Mouse (Mus musculus) MEL (cell line): ENCODE measurements at regions not wholly inside any gene's neighbourhood (a gene's known extent, or its start where the extent isn't known, plus 50 kb on each side); places are given as distances from the start of the nearest gene placed in this dataset.

Experiments used
- DNase-seq: peaks from one replicate; pipeline ENCODE4 v3.0.0; 2011; ENCODE audit warnings: low read depth, low spot score
- H3K27ac ChIP-seq: 2 replicates; pipeline ENCODE4 v1.5.1; 2012; ENCODE audit warnings: low read depth, mild to moderate bottlenecking, control low read depth, low read length, moderate library complexity; ENCODE audit not compliant: control insufficient read depth
- H3K27me3 ChIP-seq, 2 experiments: fragments of 150-350 bp in 1 of 2; sonication (generic) in 1 of 2; 2 replicates each; pipeline ENCODE4 v1.6.1; 2012; ENCODE audit warnings: low read length in 2 of 2, mild to moderate bottlenecking in 2 of 2, improper control_type of control experiment in 1 of 2, moderate library complexity in 1 of 2; ENCODE audit not compliant: insufficient read depth in 2 of 2, control insufficient read depth in 1 of 2
- H3K36me3 ChIP-seq, 2 experiments: 2 replicates each; pipeline ENCODE4 v1.6.1; 2012 to 2014; ENCODE audit warnings: low read length in 2 of 2, improper control_type of control experiment in 1 of 2, inconsistent platforms in 1 of 2, mild to moderate bottlenecking in 1 of 2; ENCODE audit not compliant: insufficient read depth in 2 of 2, control insufficient read depth in 1 of 2
- H3K4me1 ChIP-seq, 2 experiments: fragments of 150-350 bp in 1 of 2; sonication (generic) in 1 of 2; 2 replicates each; pipeline ENCODE4 v1.6.1; 2012; ENCODE audit warnings: low read length in 2 of 2, improper control_type of control experiment in 1 of 2, mild to moderate bottlenecking in 1 of 2; ENCODE audit not compliant: insufficient read depth in 2 of 2, control insufficient read depth in 1 of 2
- H3K4me3 ChIP-seq, 2 experiments: fragments of 150-350 bp in 1 of 2; sonication (generic) in 1 of 2; 2 replicates each; pipeline ENCODE4 v1.5.1; 2012; ENCODE audit warnings: low read depth in 2 of 2, low read length in 2 of 2, mild to moderate bottlenecking in 2 of 2, moderate library complexity in 2 of 2, control low read depth in 1 of 2, improper control_type of control experiment in 1 of 2; ENCODE audit not compliant: control insufficient read depth in 1 of 2, insufficient read depth in 1 of 2
- H3K79me2 ChIP-seq: 2 replicates; pipeline ENCODE4 v1.6.1; 2012; ENCODE audit warnings: mild to moderate bottlenecking, low read length, moderate library complexity; ENCODE audit not compliant: control insufficient read depth, poor library complexity, insufficient read depth
- H3K9ac ChIP-seq: 2 replicates; pipeline ENCODE4 v1.6.1; 2012; ENCODE audit warnings: low read depth, mild to moderate bottlenecking, control low read depth, low read length, moderate library complexity; ENCODE audit not compliant: control insufficient read depth, poor library complexity, severe bottlenecking
- H3K9me3 ChIP-seq: fragments of 150-350 bp; sonication (generic); replicated peaks from 2 replicates; pipeline ENCODE4 v1.6.1; 2012; ENCODE audit warnings: mild to moderate bottlenecking, low read length, improper control_type of control experiment, moderate library complexity; ENCODE audit not compliant: insufficient read depth
- BHLHE40 ChIP-seq: IDR thresholded peaks from 2 replicates; pipeline ENCODE4 v1.6.1; 2012; ENCODE audit warnings: low read depth, mild to moderate bottlenecking, inconsistent platforms, low read length, improper control_type of control experiment, borderline replicate concordance
- EP300 ChIP-seq, 2 experiments: IDR thresholded peaks; 2 replicates each; pipeline ENCODE4 v1.6.1; 2011; ENCODE audit warnings: improper control_type of control experiment in 2 of 2, low read length in 2 of 2, low read depth in 1 of 2, mild to moderate bottlenecking in 1 of 2
- GABPA ChIP-seq: IDR thresholded peaks from 2 replicates; pipeline ENCODE4 v1.6.1; 2012; ENCODE audit warnings: low read depth, mild to moderate bottlenecking, inconsistent platforms, low read length, improper control_type of control experiment, moderate library complexity
- GATA1 ChIP-seq: IDR thresholded peaks from 2 replicates; pipeline ENCODE4 v1.6.1; 2011; ENCODE audit warnings: low read depth, low read length, improper control_type of control experiment
- JUND ChIP-seq: IDR thresholded peaks from 2 replicates; pipeline ENCODE4 v1.6.1; 2011; ENCODE audit warnings: low read depth, mild to moderate bottlenecking, improper control_type of control experiment, low read length
- KAT2A ChIP-seq: conservative IDR thresholded peaks from 2 replicates; pipeline ENCODE4 v1.6.1; 2012; ENCODE audit warnings: low read depth, low read length, improper control_type of control experiment, inconsistent platforms
- MAX ChIP-seq: IDR thresholded peaks from 2 replicates; pipeline ENCODE4 v1.6.1; 2011; ENCODE audit warnings: low read length, improper control_type of control experiment
- MAZ ChIP-seq: IDR thresholded peaks from 2 replicates; pipeline ENCODE4 v1.6.1; 2012; ENCODE audit warnings: low read depth, mild to moderate bottlenecking, inconsistent platforms, low read length, improper control_type of control experiment
- MXI1 ChIP-seq: IDR thresholded peaks from 2 replicates; pipeline ENCODE4 v1.6.1; 2011; ENCODE audit warnings: mild to moderate bottlenecking, low read depth, low read length, improper control_type of control experiment
- MYB ChIP-seq: IDR thresholded peaks from 2 replicates; pipeline ENCODE4 v1.6.1; 2011; ENCODE audit warnings: mild to moderate bottlenecking, low read depth, low read length, improper control_type of control experiment
- MYC ChIP-seq: IDR thresholded peaks from 2 replicates; pipeline ENCODE4 v1.6.1; 2011; ENCODE audit warnings: low read depth, mild to moderate bottlenecking, low read length, improper control_type of control experiment, moderate library complexity
- NRF1 ChIP-seq: IDR thresholded peaks from 2 replicates; pipeline ENCODE4 v1.6.1; 2014; ENCODE audit warnings: low read depth, mild to moderate bottlenecking, inconsistent platforms, low read length, improper control_type of control experiment, moderate library complexity; ENCODE audit not compliant: poor library complexity, insufficient read depth, severe bottlenecking
- POLR2A ChIP-seq, 2 experiments: IDR thresholded peaks; 2 replicates each; pipeline ENCODE4 v1.6.1; 2011 to 2012; ENCODE audit warnings: low read length in 2 of 2, mild to moderate bottlenecking in 2 of 2, control low read depth in 1 of 2, improper control_type of control experiment in 1 of 2, low read depth in 1 of 2, moderate library complexity in 1 of 2; ENCODE audit not compliant: control insufficient read depth in 1 of 2, insufficient read depth in 1 of 2, poor library complexity in 1 of 2
- RAD21 ChIP-seq: IDR thresholded peaks from 2 replicates; pipeline ENCODE4 v1.6.1; 2011; ENCODE audit warnings: mild to moderate bottlenecking, low read depth, low read length, improper control_type of control experiment
- RCOR1 ChIP-seq: IDR thresholded peaks from 2 replicates; pipeline ENCODE4 v1.6.1; 2012; ENCODE audit warnings: low read depth, mild to moderate bottlenecking, inconsistent platforms, low read length, improper control_type of control experiment
- SIN3A ChIP-seq: IDR thresholded peaks from 2 replicates; pipeline ENCODE4 v1.6.1; 2012; ENCODE audit warnings: low read length, improper control_type of control experiment, inconsistent platforms
- SMC3 ChIP-seq: IDR thresholded peaks from 2 replicates; pipeline ENCODE4 v1.6.1; 2011; ENCODE audit warnings: low read depth, low read length, improper control_type of control experiment
- TCF12 ChIP-seq: IDR thresholded peaks from 2 replicates; pipeline ENCODE4 v1.6.1; 2014; ENCODE audit warnings: low read depth, mild to moderate bottlenecking, inconsistent platforms, low read length, improper control_type of control experiment, moderate library complexity
- USF1 ChIP-seq: IDR thresholded peaks from 2 replicates; pipeline ENCODE4 v1.6.1; 2014; ENCODE audit warnings: low read depth, mild to moderate bottlenecking, inconsistent platforms, low read length, improper control_type of control experiment, moderate library complexity
- ZMIZ1 ChIP-seq: IDR thresholded peaks from 2 replicates; pipeline ENCODE4 v1.6.1; 2012; ENCODE audit warnings: low read depth, mild to moderate bottlenecking, inconsistent platforms, low read length, improper control_type of control experiment, moderate library complexity

GRCm38 (mm10) chr2:133671528-133671927 is 119.6 kb downstream of the Bmp2 start:
- no peak overlapping the region for H3K27ac ChIP-seq
- no peaks in the 10 kb centered on the region for H3K79me2 ChIP-seq
- no peaks in the 10 kb centered on the region for H3K9me3 ChIP-seq
- no peaks in the 10 kb centered on the region for H3K36me3 ChIP-seq
- no peak for TF ChIP-seq MXI1
- TF ChIP-seq MYB = no peak
- no peak for TF ChIP-seq NRF1
- TF ChIP-seq MYC = no peak
- TF ChIP-seq RAD21 = no peak
- no peak for TF ChIP-seq SMC3
- TF ChIP-seq GATA1 = no peak
- H3K27me3 ChIP-seq = peaks cover 0 to 3% of the 10 kb centered on the region in 2 experiments; a peak in 1 of 4 replicates
- no peak overlapping the region for H3K9ac ChIP-seq
- no peak for DNase-seq
- no peak overlapping the region for H3K4me3 ChIP-seq
- no peaks in the 10 kb centered on the region for H3K4me1 ChIP-seq

GRCm38 (mm10) chr2:133684367-133684766 is 132.4 kb downstream of the Bmp2 start:
- H3K4me1 ChIP-seq = peaks cover 9 to 12% of the 10 kb centered on the region in 2 experiments
- no peak overlapping the region for H3K9ac ChIP-seq
- no peaks in the 10 kb centered on the region for H3K79me2 ChIP-seq
- no peak overlapping the region for H3K4me3 ChIP-seq
- DNase-seq = peak; percentile 75
- no peaks in the 10 kb centered on the region for H3K27me3 ChIP-seq
- peaks cover 0 to 13% of the 10 kb centered on the region in 2 experiments; a peak in 2 of 4 replicates for H3K36me3 ChIP-seq
- H3K27ac ChIP-seq = peak overlapping the region; percentile 19; the same call in 1 of the 2 replicates
- no peak for TF ChIP-seq SMC3
- peak; percentile 51; the same call in 1 of the 2 replicates for TF ChIP-seq MXI1
- peak; percentile 27; the same call in 1 of the 2 replicates for TF ChIP-seq SIN3A
- TF ChIP-seq MAZ = no peak
- no peak for TF ChIP-seq KAT2A
- TF ChIP-seq USF1 = peak; percentile 60; the same call in 1 of the 2 replicates
- TF ChIP-seq EP300 (IDR thresholded peaks at IDR 0.05; ENCODE audit: low read depth in 1 of 2, low read length in 2 of 2) = peak; percentile 29 to 42; a peak in 2 of 4 replicates
- 0 out of 2 replicates have a peak, but pooled peaks have one; percentile 39 for TF ChIP-seq GATA1
- peak; percentile 25; the same call in 1 of the 2 replicates for TF ChIP-seq RCOR1
- TF ChIP-seq TCF12 = no peak
- peak; percentile 75 for TF ChIP-seq MAX
- peak; percentile 61; the same call in 1 of the 2 replicates for TF ChIP-seq BHLHE40
- no peak for TF ChIP-seq ZMIZ1
- no peak for TF ChIP-seq MYB
- no peak for TF ChIP-seq POLR2A (IDR thresholded peaks at IDR 0.05; ENCODE audit: control insufficient read depth in 1 of 2, insufficient read depth in 1 of 2, low read depth in 1 of 2, low read length in 2 of 2, poor library complexity in 1 of 2)
- no peak for TF ChIP-seq JUND
- TF ChIP-seq GABPA = no peak
- TF ChIP-seq, all 39 proteins: peak for 8
- no peaks in the 10 kb centered on the region for H3K9me3 ChIP-seq
